Mouse (Mus musculus) intestine, embryonic 15.5 days (tissue): ENCODE results near the gene Zkscan14. TPM values are rescaled to one million over a fixed set of nuclear protein-coding genes. Genes with fewer than 3 reads are reported as not detected.
"Not testable (repeated sequence)": the region's sequence is repeated elsewhere in the genome, so short reads cannot be mapped to it uniquely, and the experiment has no call there.

Experiments
- ATAC-seq: fragments of 200-750 bp; cut with Nextera tagmentation; 2 replicates; pipeline ENCODE4 v1.8.0; 2017; ENCODE audit warnings: moderate TSS enrichment, moderate library complexity
- H3K27ac ChIP-seq: fragments of 300-500 bp; sonication (generic); 2 replicates; pipeline ENCODE4 v1.5.1; 2015; ENCODE audit warnings: mild to moderate bottlenecking, inconsistent platforms
- H3K27me3 ChIP-seq: fragments of 300-500 bp; sonication (generic); replicated peaks from 2 replicates; pipeline ENCODE4 v1.6.1; 2015; ENCODE audit warnings: inconsistent platforms
- H3K36me3 ChIP-seq: fragments of 300-500 bp; sonication (generic); 2 replicates; pipeline ENCODE4 v1.6.1; 2015; ENCODE audit warnings: inconsistent platforms
- H3K4me1 ChIP-seq: fragments of 300-500 bp; sonication (generic); replicated peaks from 2 replicates; pipeline ENCODE4 v1.6.1; 2015; ENCODE audit warnings: inconsistent platforms
- H3K4me2 ChIP-seq: fragments of 300-500 bp; sonication (generic); replicated peaks from 2 replicates; pipeline ENCODE4 v1.6.1; 2015; ENCODE audit warnings: mild to moderate bottlenecking, inconsistent platforms
- H3K4me3 ChIP-seq: fragments of 300-500 bp; sonication (generic); replicated peaks from 2 replicates; pipeline ENCODE4 v1.5.1; 2015; ENCODE audit warnings: inconsistent platforms
- H3K9ac ChIP-seq: fragments of 300-500 bp; sonication (generic); 2 replicates; pipeline ENCODE4 v1.6.1; 2015; ENCODE audit warnings: inconsistent platforms
- H3K9me3 ChIP-seq: fragments of 300-500 bp; sonication (generic); 2 replicates; pipeline ENCODE4 v1.6.1; 2016; ENCODE audit warnings: inconsistent platforms
- WGBS: fragments of 180-500 bp; shearing (Covaris S2); methylation state at CpG from one replicate; pipeline ENCODE4 v1.1.7; 2015; 5-methylcytosine and 5-hydroxymethylcytosine counted together
- polyA plus RNA-seq: library from polyadenylated mRNA; unstranded; fragments of >200 nt; fragmentation: Nextera tagmentation; extraction: Ambion mirVana; gene quantifications from 2 replicates; pipeline ENCODE4 v1.2.1, GENCODE M21; 2015

Zkscan14 gene
- 7.8 and 9.5 TPM in 2 replicates for polyA plus RNA-seq

GRCm38 (mm10) chr5:145201321-145201991 is at the start of gene Zkscan14:
Gene Zkscan14 (minus strand): TSS chr5:145201868.
- 1% methylated on average over 37 of the region's 37 CpGs for WGBS
- H3K4me3 ChIP-seq = peak within 1 kb of the TSS; percentile 73
- 0 out of 2 replicates have a peak, but pooled peaks cover 2% of the 10 kb centered on the region for H3K36me3 ChIP-seq
- no peaks in the 10 kb centered on the region for H3K27me3 ChIP-seq
- peak; percentile 16; the same call in 1 of the 2 replicates for ATAC-seq
- no peaks in the 10 kb centered on the region for H3K9me3 ChIP-seq
- peak within 1 kb of the TSS; percentile 52 for H3K27ac ChIP-seq
- H3K4me1 ChIP-seq = peaks cover 16% of the 10 kb centered on the region
- peak within 1 kb of the TSS; percentile 93 for H3K4me2 ChIP-seq
- peak within 1 kb of the TSS; percentile 75 for H3K9ac ChIP-seq

- no peaks in the 10 kb centered on the region for H3K4me1 ChIP-seq
- H3K36me3 ChIP-seq = peaks cover 19% of the 10 kb centered on the region
- no peak overlapping the region for H3K4me3 ChIP-seq
- no peak overlapping the region for H3K27ac ChIP-seq
- H3K27me3 ChIP-seq = no peaks in the 10 kb centered on the region
- 93% methylated on average over 3 of the region's 3 CpGs for WGBS
- H3K9me3 ChIP-seq = no peaks in the 10 kb centered on the region
- H3K4me2 ChIP-seq = no peak overlapping the region
- H3K9ac ChIP-seq = no peak overlapping the region
- ATAC-seq = no peak
These were observed 47.9 kb upstream of the Zkscan14 start for GRCm38 (mm10) chr5:145249520-145249919.

- Histone ChIP-seq H3K27ac (no peak overlapping the region), H3K4me3 (no peak overlapping the region), H3K9me3 (no peaks in the 10 kb centered on the region), H3K27me3 (no peaks in the 10 kb centered on the region), H3K4me1 (peaks cover 6% of the 10 kb centered on the region; the same call in 1 of the 2 replicates), H3K36me3 (peaks cover 13% of the 10 kb centered on the region), H3K9ac (no peak overlapping the region), H3K4me2 (no peak overlapping the region)
- ATAC-seq = no peak
These were observed 33.0 kb upstream of the Zkscan14 start for GRCm38 (mm10) chr5:145234636-145235035.

GRCm38 (mm10) chr5:145231893-145232411 is 30.3 kb upstream of the Zkscan14 start:
- under 1% methylated on average over 48 of the region's 49 CpGs for WGBS
- ATAC-seq = peak; percentile 77

GRCm38 (mm10) chr5:145231367-145231871 is 29.8 kb upstream of the Zkscan14 start, which contains the start of gene Zfp655:
Gene Zfp655 (plus strand): TSS chr5:145231715.
- peak; percentile 98 for ATAC-seq
- peak within 1 kb of the TSS; percentile 69 for H3K4me2 ChIP-seq
- H3K27me3 ChIP-seq = no peaks in the 10 kb centered on the region
- WGBS = 0% methylated on average over 42 of the region's 42 CpGs
- H3K4me1 ChIP-seq = peaks cover 6% of the 10 kb centered on the region; the same call in 1 of the 2 replicates
- no peaks in the 10 kb centered on the region for H3K9me3 ChIP-seq
- H3K27ac ChIP-seq = peak within 1 kb of the TSS; percentile 91
- peak within 1 kb of the TSS; percentile 96 for H3K9ac ChIP-seq
- H3K4me3 ChIP-seq = peak within 1 kb of the TSS; percentile 93
- peaks cover 4% of the 10 kb centered on the region for H3K36me3 ChIP-seq

More at GRCm38 (mm10) chr5:145231893-145232411, 30.3 kb upstream of the Zkscan14 start:
- Histone ChIP-seq H3K27ac (peak overlapping the region; percentile 91), H3K4me2 (peak overlapping the region; percentile 69), H3K9me3 (no peaks in the 10 kb centered on the region), H3K9ac (peak overlapping the region; percentile 96), H3K4me1 (peaks cover 6% of the 10 kb centered on the region; the same call in 1 of the 2 replicates), H3K27me3 (no peaks in the 10 kb centered on the region), H3K36me3 (peaks cover 4% of the 10 kb centered on the region), H3K4me3 (peak overlapping the region; percentile 93)

GRCm38 (mm10) chr5:145230641-145231040 is 29.0 kb upstream of the Zkscan14 start:
- peaks cover 6% of the 10 kb centered on the region; the same call in 1 of the 2 replicates for H3K4me1 ChIP-seq
- H3K4me3 ChIP-seq = no peak overlapping the region
- H3K36me3 ChIP-seq = peaks cover 4% of the 10 kb centered on the region
- WGBS = 79% methylated on average over 4 of the region's 4 CpGs
- no peak overlapping the region; the same call in 1 of the 2 replicates for H3K27ac ChIP-seq
- no peaks in the 10 kb centered on the region for H3K27me3 ChIP-seq
- no peaks in the 10 kb centered on the region for H3K9me3 ChIP-seq
- ATAC-seq = no peak
- peak overlapping the region; percentile 69 for H3K4me2 ChIP-seq
- no peak overlapping the region for H3K9ac ChIP-seq

GRCm38 (mm10) chr5:145229283-145229682 is 27.6 kb upstream of the Zkscan14 start:
- not testable (repeated sequence) for ATAC-seq, H3K36me3 ChIP-seq, H3K27ac ChIP-seq, H3K27me3 ChIP-seq, H3K4me3 ChIP-seq, H3K9ac ChIP-seq, H3K4me2 ChIP-seq, H3K9me3 ChIP-seq, H3K4me1 ChIP-seq
- 86% methylated on average over 6 of the region's 6 CpGs for WGBS

GRCm38 (mm10) chr5:145226453-145226852 is 24.8 kb upstream of the Zkscan14 start:
- 48% methylated on average over 2 of the region's 2 CpGs for WGBS
- no peaks in the 10 kb centered on the region; the same call in 1 of the 2 replicates for H3K4me1 ChIP-seq

GRCm38 (mm10) chr5:145223395-145223794 is 21.7 kb upstream of the Zkscan14 start:
- Histone ChIP-seq H3K9ac (no peak overlapping the region), H3K4me3 (no peak overlapping the region), H3K9me3 (no peaks in the 10 kb centered on the region), H3K4me2 (no peak overlapping the region), H3K27me3 (no peaks in the 10 kb centered on the region), H3K27ac (no peak overlapping the region), H3K36me3 (peaks cover 20% of the 10 kb centered on the region), H3K4me1 (no peaks in the 10 kb centered on the region)
- ATAC-seq = peak; percentile 26
- 78% methylated on average over 12 of the region's 12 CpGs for WGBS

More at GRCm38 (mm10) chr5:145226453-145226852, 24.8 kb upstream of the Zkscan14 start:
- Histone ChIP-seq H3K4me3 (no peak overlapping the region), H3K9me3 (no peaks in the 10 kb centered on the region), H3K27ac (no peak overlapping the region), H3K9ac (no peak overlapping the region), H3K36me3 (0 out of 2 replicates have a peak, but pooled peaks cover 3% of the 10 kb centered on the region), H3K27me3 (no peaks in the 10 kb centered on the region), H3K4me2 (no peak overlapping the region)
- no peak for ATAC-seq

- H3K27me3 ChIP-seq = no peaks in the 10 kb centered on the region
- peaks cover 20% of the 10 kb centered on the region for H3K36me3 ChIP-seq
- H3K4me3 ChIP-seq = no peak overlapping the region
- no peak overlapping the region for H3K27ac ChIP-seq
- no peaks in the 10 kb centered on the region for H3K9me3 ChIP-seq
- no peak overlapping the region for H3K9ac ChIP-seq
- no peaks in the 10 kb centered on the region for H3K4me1 ChIP-seq
- peak; percentile 91 for ATAC-seq
- no peak overlapping the region for H3K4me2 ChIP-seq
- WGBS = 66% methylated on average over 5 of the region's 5 CpGs
These were observed 21.2 kb upstream of the Zkscan14 start for GRCm38 (mm10) chr5:145222840-145223239.

GRCm38 (mm10) chr5:145219981-145220380 is 18.3 kb upstream of the Zkscan14 start:
- Histone ChIP-seq H3K4me2 (no peak overlapping the region), H3K36me3 (peaks cover 20% of the 10 kb centered on the region), H3K4me1 (no peaks in the 10 kb centered on the region), H3K4me3 (no peak overlapping the region), H3K9ac (no peak overlapping the region), H3K27ac (no peak overlapping the region), H3K27me3 (no peaks in the 10 kb centered on the region), H3K9me3 (no peaks in the 10 kb centered on the region)
- ATAC-seq = no peak
- WGBS = 94% methylated on average over 8 of the region's 8 CpGs

- Histone ChIP-seq H3K27me3 (no peaks in the 10 kb centered on the region), H3K36me3 (peaks cover 20% of the 10 kb centered on the region), H3K9ac (no peak overlapping the region), H3K4me2 (no peak overlapping the region), H3K4me1 (no peaks in the 10 kb centered on the region), H3K4me3 (no peak overlapping the region), H3K9me3 (no peaks in the 10 kb centered on the region), H3K27ac (no peak overlapping the region)
- ATAC-seq = no peak
- 93% methylated on average over 20 of the region's 20 CpGs for WGBS
These were observed 17.0 kb upstream of the Zkscan14 start for GRCm38 (mm10) chr5:145218671-145219070.
